Mouse (Mus musculus) spleen, postnatal 4 days (tissue): Measurements from ENCODE around the gene Bglap2.
"Not testable (repeated sequence)": the region's sequence is repeated elsewhere in the genome, so short reads cannot be mapped to it uniquely, and the experiment has no call there.

Experiments used
- DNase-seq, 2 experiments: peaks; one replicate each; pipeline ENCODE4 v3.0.0; 2022; ENCODE audit warnings: low spot score in 2 of 2

Gene Bglap2

DNA sequence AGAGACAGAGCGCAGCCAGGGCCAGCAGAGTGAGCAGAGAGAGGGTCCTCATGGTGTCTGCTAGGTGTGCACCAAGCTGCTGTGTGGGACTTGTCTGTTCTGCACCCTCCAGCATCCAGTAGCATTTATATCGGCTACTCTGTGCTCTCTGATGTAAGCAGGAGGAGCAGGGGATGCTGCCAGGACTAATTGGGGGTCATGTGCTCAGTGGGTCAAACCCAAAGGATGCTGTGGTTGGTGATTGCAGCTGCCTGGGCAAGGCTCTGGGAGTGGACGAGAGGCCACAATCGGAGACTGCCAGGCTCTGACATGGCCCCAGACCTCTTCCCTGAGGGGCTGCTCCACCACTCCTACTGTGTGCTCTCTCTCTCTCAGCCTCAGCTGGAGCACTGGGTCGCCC, at the start of gene Bglap2:
Gene Bglap2, minus strand, starts transcription at position 101 of the 400 bp plus-strand sequence.
- DNase-seq, result not testable (repeated sequence)

DNA sequence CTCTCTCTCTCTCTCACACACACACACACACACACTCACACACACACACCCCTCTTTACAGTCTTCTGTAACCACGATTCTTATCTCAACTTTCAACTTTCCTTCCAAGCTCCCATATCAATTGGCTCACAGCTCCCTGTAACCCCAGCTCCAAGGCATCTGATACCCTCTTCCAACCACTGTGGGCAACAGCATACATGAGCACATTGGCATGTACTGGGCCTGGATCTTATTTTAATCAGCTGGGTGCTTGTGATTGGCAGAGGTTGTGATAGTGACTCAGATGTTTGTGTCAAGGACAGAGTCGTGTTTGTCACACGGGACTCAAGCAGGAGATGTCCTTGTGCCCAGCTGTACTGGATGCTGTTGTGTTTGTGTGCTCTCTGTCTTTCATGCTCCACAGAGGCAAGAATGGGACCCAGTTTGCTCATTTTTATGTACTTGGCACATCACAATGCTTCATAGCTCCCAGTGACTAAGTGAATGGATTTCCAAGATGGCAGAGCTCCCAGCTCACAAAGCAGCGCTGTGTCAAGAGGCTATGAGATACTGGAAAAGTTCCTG, 48.9 kb upstream of the Bglap2 start:
- DNase-seq, result no peak

DNA sequence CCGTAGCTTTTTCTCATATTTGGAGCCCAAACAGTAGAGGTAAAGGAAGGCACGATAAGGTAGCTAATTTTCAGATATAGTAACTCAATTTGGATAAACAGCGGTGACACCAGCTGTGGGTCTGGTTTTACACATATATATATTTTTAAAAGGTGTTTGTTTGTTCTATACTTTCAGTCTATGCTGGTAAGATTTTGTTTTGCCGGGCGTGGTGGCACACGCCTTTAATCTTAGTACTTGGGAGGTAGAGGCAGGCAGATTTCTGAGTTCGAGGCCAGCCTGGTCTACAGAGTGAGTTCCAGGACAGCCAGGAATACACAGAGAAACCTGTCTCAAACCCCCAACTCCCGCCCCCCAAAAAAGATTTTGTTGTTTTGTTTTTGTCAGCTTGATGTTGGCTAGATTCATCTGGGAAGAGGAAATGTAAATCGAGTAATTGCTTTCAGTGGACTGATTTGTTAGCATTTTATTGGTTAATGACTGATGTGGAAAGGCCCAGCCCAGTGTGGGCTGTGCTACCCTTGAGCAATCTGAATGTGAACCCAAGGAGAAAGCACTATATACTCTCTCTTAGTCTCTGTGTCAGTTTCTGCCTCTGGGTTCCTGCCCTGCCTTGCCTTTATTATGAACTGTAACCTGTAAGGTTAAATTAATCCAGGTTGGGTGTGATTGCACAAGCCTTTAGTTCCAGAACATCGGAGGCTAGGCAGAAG, 47.4 kb upstream of the Bglap2 start:
- no peak for DNase-seq

DNA sequence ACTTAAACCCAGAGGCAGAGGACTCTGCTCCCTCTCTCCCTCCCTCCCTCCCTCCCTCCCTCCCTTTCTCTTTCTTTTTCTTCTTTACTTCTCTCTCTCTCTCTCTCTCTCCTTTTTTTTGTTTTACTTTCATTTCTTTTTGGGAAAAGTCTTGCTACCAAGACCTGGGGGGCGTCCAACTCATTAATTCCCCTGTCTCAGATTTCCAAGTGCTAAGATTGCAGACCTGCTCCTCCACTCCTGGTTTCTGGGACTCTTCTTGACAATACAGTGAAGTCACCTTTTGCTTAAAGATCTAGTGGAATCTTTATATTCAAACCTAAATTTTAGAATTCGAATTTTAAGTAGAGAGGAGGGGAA, 46.8 kb upstream of the Bglap2 start:
- no peak for DNase-seq

DNA sequence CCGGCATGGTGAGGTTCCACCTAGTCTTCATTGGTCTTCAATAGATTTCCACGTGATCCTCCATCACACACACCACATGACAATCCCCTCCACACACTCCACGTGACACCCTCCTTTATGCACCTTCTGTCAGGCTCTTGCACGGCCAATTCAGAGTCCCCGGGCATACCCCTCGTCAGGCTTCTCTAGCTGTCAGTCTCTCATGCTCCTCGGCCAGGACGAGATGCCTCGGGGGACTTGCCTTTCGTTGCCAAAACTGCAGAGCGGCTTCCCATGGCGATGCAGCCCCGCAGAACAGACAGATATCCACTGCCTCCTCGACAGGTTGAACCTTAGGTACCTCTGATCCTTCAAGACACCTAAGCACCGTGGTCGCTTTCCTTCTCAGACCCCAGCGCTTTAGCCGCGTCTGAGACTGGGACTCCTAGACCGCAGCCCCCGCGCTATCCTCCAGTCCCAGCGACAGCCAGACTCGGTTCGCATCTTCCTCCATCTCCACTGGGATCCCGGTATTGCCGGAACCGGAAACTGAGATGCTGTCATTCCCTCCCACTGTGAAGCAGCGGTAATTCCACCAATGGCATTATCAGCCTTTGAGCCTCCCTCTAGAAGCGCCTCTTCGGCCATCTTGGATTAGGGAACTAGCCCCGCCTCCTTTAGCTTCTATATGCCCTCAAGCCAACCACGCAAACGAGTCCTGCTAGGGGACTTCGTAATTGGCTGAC, 46.3 kb upstream of the Bglap2 start, which contains the start of gene Slc25a44:
Gene Slc25a44, minus strand, starts transcription at position 535 of the 725 bp plus-strand sequence.
- DNase-seq, result peak; percentile 93

DNA sequence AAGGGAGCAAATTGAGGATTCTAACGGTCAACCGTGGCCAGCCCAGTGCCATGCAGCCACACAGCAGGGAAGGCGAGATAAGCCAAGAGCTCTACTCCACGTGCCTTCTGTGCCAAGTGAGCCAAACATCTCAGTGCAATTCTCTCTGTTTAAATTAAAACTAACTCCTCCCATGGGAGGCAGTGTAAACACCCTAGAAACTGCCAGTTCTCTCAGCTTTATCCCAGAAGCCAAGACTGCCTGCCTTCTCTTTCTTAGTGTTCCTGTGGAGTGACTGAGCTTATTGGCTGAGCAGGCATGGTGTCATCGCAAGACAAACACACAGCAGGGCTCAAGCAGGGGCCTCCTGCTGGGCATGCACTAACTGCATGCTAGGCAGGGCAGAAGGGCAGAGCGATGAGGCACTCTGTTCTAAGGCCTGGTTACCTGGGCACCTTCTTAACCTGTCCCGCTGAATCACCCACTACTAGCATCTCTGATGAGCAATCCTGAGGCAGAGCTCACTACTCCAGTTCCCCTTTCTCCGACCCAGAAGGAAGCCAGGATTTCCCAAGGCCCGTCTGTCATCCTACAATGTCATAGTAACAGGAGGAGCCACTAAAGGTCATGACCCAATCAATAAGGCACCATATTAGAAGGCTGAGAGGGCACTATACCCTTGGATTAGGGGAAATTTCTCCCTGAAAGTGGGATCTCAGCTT, 43.7 kb upstream of the Bglap2 start:
- DNase-seq, result peak; percentile 62 to 74

DNA sequence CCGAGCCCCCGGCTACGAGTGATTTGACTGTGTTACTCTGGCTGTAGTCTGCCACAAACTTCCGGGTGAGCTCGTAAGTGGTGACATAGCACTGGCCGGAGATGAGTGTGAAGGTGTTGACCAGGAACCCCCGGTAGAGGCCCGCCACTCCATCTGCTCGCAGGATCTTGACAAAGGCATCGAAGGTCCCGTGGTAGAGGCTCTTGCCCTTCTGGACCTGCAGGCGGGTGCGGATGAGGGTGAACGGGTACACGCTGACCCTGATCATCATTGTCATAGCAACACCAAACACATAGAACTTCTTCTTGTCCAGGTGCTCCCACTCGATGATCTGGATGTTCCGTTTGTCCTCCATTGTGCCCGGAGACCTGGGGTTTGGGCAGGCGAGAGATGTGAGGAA, 42.3 kb upstream of the Bglap2 start:
- no peak for DNase-seq

DNA sequence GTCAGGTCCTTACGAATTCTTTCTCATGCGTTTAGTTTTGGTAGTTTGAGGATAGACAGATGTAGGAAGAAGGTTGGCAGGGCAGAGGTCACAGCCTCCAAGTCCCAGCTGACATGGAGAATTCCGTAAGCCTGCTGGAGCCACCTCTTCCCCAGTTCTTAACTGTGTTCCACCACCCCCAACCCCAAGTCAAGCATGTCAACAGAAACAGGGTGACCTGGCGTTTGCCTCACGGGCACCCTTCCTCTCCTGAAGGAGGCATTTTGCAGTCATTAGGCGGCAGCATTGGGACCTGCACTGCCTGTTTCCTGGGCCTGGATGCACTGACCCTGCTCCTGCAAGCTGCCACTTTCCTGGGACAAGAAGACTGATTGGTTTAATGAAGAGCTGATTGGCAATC, 39.5 kb upstream of the Bglap2 start:
- no peak for DNase-seq

DNA sequence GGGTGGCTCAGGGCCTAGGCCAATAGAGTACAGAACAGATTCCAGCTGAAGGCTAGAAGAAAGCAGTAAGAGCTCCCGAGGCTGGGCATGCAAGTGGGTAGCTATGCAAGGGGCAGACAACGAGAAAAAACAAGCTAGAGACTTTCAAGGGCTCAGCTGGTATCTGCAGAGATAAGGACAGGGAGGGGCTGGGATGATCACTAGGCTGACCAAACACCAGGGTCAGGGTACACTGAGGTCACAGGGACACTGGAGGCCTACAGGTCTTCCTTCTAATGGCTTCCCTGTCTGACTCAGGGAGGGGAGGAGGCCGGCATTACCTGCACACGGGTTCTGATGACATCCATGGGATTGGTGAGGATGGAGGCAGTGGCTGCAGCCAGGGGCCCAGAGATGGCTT, 37.2 kb upstream of the Bglap2 start:
- DNase-seq, result no peak

DNA sequence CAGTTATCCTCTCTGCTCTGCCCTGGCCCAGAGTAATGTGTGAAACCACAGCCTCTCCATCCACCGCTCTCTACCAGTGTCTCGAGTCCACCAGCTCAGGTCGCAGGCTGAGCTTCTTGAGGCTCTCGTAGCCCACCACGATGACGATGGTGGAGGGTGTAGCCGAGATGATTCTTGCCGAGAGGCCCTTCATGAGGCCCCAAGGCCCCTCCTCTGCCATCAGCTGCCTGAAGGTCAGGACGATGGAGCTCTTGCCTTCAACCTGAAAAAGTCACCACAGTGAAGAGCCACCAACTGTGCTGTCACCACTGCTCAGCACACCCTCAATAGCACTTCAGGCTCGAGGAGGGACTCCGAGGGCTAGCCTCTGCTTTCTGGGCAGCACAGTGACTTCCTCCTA, 34.1 kb upstream of the Bglap2 start:
- DNase-seq, result no peak

DNA sequence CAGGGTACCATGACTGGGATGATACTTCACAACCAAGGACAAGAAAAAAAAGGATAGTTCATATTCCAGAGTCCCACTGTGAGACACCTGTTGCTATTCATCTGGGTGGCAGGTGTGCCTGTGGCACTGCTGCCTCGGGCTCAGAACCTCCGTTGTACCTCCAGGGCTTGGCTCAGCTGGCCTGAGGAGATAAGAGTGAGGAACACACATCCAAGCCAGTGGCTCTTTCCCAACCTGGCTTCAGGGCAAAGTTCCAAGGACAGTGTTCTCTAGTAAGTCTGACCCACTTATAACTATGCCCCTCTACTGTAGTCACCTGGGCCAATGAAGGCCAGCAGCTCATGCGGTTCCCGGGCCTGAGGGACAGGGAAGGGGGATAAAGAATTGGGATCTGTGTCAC, 33.2 kb upstream of the Bglap2 start:
- DNase-seq, result peak; percentile 72 to 80

DNA sequence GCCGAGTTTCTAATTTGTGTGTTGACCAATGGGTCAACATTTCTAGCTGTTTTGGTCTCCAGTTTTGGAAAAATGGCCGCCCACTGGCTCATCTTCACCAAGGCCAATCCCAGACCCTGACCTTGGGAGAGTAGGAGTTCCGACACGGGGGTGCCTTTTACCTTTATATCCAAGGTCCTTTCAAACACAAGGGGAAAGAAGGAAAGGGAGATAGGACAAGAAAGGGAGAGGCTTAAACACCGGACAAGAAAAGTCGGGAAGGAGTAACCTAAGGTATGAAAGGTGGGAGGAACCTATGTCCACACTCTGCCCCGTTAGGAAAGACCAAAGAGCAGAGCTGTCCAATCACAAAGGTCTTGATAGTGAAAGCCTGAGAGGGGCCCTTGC, 32.1 kb upstream of the Bglap2 start:
- peak in 1 of 2 experiments; percentile 72 for DNase-seq

DNA sequence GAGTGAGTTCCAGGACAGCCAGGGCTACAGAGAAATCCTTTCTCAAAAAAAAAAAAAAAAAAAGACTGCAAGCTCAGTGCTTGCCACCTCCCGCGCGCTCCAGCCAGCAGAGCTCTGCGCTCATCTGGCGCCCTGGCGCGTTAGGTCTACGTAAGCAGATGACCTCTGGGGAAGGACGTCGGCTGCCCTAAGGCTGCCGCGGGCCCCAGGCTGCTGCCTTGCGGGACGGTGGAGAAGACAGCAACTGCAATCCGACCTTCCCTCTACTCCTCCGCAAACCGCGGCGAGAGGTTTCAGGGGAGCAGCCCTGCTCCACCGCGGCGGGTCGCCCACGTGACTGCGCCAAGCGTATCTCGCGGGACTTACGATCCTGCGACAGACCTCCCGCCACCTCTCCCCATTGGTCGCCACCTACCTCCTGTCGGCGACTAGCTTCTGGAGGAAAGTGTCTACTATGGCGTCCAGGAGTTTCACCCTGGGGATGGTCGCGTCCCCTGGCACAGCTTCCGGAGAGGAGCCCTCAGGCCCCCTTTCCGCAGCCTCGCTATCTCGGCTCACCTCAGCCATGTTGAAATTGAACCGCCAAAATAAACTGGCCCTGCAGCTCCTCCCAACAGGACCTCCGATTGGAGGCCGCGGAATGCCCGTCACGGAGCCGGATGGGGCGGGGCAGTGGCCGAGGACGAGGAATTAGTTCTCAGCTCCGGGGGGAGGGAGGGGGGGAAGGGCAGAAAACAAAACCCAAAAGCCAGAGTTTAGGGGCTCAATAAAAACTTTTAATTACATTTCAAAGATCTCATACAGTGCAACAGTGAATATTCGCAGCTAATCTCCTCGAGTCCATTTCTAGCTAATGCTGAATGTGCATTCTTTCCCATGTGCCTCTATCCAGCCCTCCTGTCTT, 31.5 kb upstream of the Bglap2 start, which contains the start of gene Pmf1:
Gene Pmf1, minus strand, starts transcription at position 591 of the 904 bp plus-strand sequence.
- peak; percentile 93 to 95 for DNase-seq

DNA sequence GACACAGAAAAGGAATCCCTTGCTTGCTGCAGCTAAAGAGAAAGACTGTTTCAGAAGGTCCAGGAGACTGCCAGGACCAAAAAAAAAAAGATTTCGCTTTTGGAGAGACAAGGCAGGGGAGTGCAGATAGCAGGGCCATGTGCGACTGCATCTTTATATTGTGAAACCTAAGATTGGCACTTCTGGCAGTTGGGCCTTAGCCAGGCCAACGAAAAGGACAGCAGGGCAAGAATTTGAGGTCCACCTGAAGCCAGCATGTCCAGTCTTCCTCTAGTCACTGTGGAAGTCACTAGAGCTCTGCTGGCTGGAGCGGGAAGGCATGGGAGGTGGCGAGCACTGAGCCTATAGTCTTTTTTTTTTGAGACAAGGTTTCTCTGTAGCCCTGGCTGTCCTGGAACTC, 30.5 kb upstream of the Bglap2 start:
- DNase-seq, result peak in 1 of 2 experiments; percentile 61

DNA sequence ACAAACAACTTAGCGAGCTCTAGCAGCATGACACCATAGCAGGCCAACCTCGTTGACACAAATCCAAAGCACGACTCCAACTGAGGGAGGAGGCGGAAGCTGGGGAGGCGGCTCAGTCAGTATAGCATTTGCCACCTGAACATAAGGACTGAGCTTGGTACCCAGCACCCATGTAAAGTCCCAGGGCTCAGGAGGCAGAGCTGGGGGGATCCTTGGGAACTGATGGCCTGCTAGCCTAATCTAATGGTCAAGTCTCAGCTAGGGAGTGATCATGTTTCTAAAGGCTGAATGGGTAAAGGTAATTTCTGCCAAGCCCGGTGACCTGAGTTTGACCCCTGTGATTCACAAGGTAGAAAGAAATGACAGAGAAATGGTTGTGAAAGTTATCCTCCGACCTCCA, 29.0 kb upstream of the Bglap2 start:
- DNase-seq, result peak in 1 of 2 experiments; percentile 59

DNA sequence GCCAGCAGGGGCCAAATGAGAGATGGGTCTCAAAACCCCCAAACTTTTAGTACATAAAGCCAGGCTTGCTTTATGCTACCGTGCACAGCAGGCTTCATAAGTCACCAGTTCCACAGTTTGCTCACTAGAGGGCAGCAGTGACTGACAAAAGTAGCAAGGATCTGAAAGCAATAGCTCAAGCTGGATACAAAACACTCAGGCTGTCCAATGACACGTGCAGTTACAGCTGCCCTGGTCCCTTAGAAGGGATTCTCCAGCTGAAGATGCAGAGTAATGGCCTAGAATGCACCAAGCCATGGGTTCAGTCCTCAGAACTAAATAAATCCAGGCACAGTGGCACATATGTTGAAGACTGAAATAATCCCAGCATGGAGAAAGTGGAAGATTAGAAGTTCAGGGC, 28.6 kb upstream of the Bglap2 start:
- peak; percentile 70 to 78 for DNase-seq

DNA sequence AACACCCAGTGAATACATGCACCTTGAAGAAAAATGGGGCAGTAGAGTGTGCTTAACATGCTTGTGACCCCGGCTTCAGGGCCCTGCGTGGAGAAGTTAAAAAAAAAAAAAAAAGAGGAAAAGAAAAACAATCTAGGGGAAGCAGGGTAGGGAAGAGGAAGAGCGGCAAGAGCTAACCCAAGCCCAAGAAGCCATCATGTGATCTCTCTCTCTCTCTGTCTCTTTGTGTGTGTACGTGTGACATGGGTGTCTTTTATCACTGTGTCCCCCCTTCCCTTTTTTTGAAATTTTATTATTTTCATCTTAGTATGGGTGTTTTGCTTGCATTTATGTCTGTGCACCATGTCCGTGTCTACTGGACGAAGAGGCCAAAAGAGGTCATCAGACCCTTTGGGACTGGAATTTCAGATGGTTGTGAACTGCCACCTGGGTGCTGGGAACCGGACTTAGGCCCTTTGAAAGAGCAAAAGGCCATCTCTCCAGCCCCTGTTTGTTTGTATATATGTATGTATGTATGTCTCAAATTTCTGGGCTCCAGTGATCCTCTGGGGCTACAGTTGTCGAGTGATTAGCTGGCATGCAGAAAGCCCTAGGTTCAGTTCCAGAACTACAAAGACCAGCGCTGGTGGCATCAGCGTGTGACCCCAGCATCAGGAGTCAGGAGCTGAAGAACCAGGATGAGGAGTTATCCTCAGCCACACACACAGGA, 25.2 kb upstream of the Bglap2 start:
- no peak for DNase-seq

DNA sequence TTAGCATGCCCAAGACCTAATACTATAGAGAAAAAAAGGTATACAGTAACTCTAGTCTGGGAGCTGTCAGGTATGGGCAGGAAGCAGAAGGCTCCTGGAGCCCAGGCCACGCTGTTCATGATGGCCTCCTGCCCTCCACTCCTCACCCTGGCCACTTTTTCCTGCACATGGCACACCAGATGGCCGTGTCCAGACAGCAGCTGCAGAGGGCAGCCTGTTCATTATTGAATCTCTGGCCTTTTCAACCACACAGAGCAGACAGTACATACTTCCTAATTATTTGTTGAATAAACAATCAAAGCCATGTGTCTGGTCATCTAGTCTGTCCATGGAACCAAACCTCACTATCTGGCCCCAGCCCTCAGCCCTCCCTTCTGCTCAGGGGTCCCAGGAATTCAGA, 20.2 kb upstream of the Bglap2 start:
- no peak for DNase-seq

DNA sequence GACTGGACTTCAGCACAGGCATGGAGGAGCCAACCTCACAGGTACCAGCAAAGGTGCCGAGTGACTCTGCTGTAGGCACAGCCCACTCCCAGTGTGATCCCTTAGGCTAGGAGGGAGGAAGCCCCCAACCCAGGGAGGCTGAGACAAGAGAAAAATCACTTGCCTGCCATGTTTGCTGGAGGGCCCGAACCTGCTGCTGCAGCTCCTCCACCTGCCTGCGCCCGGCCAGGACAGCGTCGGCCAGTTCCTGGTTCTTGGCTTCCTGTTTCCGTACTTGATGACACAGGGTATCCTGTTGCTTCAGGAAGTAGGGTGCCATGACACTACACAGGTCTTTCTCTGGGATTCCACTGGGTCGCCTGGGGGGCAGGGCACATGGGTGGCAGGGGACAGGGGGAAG, 17.2 kb upstream of the Bglap2 start:
- peak in 1 of 2 experiments; percentile 68 for DNase-seq

DNA sequence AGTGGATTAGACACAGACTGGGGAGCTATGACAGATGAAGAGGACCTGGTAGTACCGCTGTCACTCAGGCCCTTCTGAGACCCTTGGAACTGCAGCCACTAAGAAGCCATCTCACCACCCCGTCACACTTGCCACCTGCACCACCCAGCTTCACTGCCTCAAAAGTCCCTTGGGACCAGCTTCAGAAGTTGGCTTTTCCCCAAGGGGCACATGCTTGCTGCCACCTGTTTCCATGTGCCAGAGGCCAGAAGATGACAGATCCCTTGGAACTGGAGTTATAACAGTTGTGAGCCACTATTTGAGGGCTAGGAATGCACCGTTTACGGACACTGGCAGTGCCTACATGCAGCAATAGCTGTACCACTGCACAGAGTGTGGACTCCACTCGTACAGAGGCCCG, 16.8 kb upstream of the Bglap2 start:
- DNase-seq, result peak in 1 of 2 experiments; percentile 44
